Mouse (Mus musculus): ENCODE measurements around the gene Sycp3.
"Not testable (repeated sequence)": the region's sequence is repeated elsewhere in the genome, so short reads cannot be mapped to it uniquely, and the experiment has no call there.

Gene Sycp3

GRCm38 (mm10) chr10:88501886-88502765 lies 42.8 kb downstream of the Sycp3 start:
- peak; percentile 18 for DNase-seq

- no peak for DNase-seq
Measured at GRCm38 (mm10) chr10:88502919-88503318, 43.5 kb downstream of the Sycp3 start.

GRCm38 (mm10) chr10:88503421-88504314 lies 44.3 kb downstream of the Sycp3 start, which contains the start of gene Chpt1:
TSS of gene Chpt1 (minus strand) at chr10:88504073.
- DNase-seq = peak; percentile 92

- peak; percentile 29 for DNase-seq
Measured at GRCm38 (mm10) chr10:88504481-88504880, 45.1 kb downstream of the Sycp3 start.

GRCm38 (mm10) chr10:88505256-88505655 lies 45.9 kb downstream of the Sycp3 start:
- no peak for DNase-seq

GRCm38 (mm10) chr10:88507691-88508143 lies 48.3 kb downstream of the Sycp3 start:
- DNase-seq = no peak

- peak; percentile 59 for DNase-seq
Measured at GRCm38 (mm10) chr10:88510503-88511271, 51.3 kb downstream of the Sycp3 start.

- no peak for DNase-seq
Measured at GRCm38 (mm10) chr10:88511355-88511754, 52.0 kb downstream of the Sycp3 start.

- no peak for DNase-seq
Measured at GRCm38 (mm10) chr10:88513574-88514135, 54.3 kb downstream of the Sycp3 start.

GRCm38 (mm10) chr10:88514495-88514894 lies 55.1 kb downstream of the Sycp3 start:
- DNase-seq = peak; percentile 69

GRCm38 (mm10) chr10:88515049-88515448 lies 55.7 kb downstream of the Sycp3 start:
- DNase-seq = not testable (repeated sequence)

GRCm38 (mm10) chr10:88522795-88523194 lies 63.4 kb downstream of the Sycp3 start:
- no peak for DNase-seq
